Mouse (Mus musculus): ENCODE results near the gene Gm4881. TPM values are rescaled to one million over a fixed set of nuclear protein-coding genes. Genes with fewer than 3 reads are reported as not detected.

Gene Gm4881
- not detected for total RNA-seq (2023)

DNA sequence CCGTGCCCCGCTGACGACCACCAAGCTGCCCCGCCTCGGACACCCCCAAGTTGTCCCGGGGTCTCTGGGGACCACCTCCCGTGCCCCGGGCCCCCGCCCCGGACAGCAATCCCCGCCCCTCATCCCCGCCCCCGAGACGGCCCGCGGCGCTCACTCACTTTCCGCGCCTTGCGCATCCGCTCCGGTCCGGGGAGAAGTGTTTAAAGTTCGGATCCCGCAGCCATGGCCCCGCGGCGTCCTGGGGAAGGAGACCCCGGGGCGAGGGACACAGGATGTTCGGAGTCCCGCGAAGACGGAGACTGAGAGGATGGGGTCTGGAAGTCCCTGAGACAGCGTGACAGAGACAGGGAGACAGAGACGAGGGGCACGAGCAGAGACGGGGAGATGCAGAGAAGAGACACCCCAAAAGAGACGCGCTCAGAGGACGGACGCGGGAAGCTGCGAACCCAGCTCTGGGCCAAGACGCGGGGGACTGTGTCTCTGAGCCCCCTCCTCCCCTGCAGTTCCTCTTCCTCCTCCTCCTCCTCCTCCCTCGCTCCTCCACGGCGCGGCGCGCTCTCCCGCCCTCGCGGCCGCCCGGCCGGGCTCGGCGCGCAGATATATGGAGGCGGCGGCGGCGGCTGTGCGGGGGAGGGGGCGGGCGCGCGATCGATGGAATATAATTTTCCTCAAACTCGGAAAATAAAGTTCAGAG lies at the start of gene Gm4881:
Gene Gm4881 (minus strand): TSS at position 238 of the 694 bp plus-strand sequence.

DNA sequence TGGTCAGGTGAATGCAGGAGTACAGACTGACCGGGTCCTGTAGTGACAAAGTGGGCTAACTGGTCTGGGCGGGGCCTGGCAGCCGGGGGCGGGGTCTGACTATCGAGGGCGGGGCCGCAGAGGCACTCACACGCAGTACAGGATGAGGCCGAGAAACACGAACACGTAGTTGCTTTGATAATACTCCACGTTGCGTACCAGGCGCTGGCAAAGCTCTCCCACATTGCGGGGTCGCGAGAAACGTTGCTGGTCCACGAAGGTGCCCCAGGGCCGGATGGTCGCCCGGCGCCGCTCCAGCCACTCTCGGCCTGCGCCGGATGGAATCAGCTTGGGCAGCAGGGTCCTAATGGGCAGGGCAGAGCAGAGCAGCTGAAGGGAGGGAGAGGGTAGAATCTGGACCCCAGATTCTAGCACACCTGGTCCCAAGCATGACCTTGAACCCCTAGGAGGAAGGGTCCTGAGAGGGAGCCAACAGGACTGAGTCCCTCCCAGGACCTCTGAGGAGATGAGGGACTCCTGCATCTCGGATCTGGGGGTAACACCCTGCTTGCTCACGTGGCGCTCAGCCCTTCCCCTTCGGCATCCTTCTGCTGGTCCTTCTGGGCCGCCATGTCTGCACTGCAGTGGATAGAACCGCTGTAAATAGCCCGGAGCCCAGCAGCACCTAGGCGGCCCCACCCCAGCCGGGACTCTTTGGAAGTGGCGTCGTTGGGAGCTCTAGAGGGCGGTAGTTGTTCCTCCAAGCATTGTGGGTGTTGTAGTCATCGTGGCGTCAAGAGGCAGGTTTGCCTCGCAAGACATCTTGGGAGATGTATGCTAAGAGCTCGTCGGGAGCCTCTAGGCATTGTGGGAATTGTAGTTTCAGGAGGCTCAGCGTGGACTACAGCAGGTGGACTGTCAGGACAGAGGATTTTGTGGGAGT lies 27.9 kb upstream of the Gm4881 start, which contains the start of gene Rabac1:
Gene Rabac1 (minus strand): TSS at position 783 of the 922 bp plus-strand sequence.

DNA sequence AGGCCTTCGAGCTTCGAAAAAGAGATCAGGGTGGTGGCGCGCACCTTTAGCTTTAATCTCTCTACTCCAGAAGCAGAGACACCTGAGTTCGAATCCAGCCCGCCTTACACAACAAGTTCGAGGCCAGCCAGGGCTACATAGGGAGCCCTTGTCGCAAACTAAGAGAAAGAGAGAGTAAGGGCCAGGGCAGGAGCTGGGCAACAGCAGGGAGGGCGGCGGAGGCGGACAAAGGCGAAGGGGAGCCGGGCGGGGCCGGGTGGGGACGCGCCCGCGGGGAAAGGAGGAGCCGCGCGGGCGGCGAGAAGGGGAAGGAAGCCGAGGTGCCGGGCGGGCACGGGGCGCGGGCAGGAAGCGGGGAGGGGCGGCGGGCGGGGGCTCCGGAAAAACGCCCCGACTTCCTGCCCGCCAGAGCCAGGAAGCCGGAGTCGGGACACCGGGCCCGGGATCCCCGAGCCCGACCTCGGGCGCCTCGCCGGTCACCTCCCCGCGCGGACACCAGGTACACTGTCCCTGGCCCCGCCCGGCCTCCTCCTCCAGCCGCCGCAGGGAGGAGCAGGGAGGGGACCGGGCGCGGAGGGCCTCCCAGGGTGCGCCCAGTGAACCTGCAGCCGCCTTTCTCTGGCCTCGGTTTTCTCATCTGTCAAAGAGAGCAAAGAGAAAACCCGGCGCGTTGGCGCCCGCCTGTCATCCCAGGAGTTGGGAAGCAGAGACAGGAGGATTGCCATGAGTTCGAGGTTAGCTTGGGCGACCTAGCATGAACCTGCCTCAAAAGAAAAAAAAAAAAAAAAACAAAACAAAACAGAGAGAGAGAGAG lies 41.5 kb downstream of the Gm4881 start, which contains the start of gene Arhgef1:
Gene Arhgef1 (plus strand): TSS at position 283 of the 814 bp plus-strand sequence.

DNA sequence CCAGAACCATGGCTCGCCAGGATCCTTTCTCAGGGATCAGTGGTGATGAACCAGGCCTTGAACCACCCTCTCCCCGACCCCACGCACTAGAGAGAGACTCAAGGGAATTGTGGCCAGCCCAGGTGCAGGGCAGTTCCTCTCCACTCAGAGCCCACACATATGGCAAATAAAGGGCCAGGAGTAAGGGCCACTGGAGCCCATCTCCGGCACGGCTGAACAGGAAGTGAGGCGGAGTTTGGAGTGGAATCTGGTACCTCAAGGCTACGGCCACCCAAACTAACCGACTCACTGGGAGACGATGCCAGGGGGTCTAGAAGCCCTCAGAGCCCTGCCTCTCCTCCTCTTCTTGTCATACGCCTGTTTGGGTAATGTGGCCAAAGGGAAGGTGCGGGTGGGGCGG lies 47.1 kb downstream of the Gm4881 start, which contains the start of gene Cd79a:
Gene Cd79a (plus strand): TSS at position 158 of the 400 bp plus-strand sequence.

DNA sequence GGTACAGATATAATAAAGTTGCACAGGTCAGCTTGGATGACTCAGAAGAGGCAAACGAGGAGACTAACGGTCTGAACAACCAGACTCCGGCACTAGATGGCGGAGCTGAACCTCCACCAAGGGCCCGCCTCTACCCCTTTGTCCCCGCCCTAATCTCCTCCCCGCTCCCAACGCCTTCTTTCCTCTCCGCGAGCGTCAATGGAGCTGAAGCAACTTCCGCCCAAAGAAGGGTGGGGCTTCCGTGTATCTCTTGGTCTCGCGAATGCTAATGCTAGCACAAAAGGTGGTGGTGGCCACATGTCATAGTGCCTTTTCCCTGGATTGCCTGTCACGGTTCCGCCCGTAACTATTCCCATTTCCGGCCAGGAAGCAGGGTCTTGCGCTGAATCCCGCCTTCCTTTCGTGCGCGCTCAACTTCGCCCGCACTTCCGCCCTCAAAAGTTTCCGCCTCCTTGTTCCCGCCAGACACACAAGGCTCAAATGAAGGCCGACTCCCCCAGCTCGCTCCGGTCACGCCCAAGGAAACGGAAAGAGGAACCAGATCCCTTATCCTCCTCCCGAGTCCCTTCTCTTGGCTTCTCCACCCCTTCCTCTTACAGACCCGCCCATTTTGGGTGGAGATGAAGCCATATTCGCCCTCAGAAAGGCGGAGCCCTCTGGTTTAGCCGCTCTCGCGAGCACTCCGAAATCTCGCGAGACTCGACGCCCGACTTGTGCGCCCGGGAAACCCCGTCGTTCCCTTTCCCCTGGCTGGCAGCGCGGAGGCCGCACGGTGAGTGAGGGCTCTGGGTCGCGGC lies 60.2 kb downstream of the Gm4881 start, which contains the start of gene Rps19:
Gene Rps19 (plus strand): TSS at position 476 of the 797 bp plus-strand sequence.

Other genes starting within 250 kb of the Gm4881 start
- gene BC049730, start 235.3 kb downstream of the Gm4881 start, total RNA-seq (2023) = not detected
- not detected for gene Gm4763, start 217.6 kb downstream of the Gm4881 start, total RNA-seq (2023)
- under 1 TPM; 0.33 to 0.38 TPM for gene Cd177, start 184.2 kb downstream of the Gm4881 start, total RNA-seq (2023)
- not detected for gene Ceacam10, start 167.3 kb downstream of the Gm4881 start, total RNA-seq (2023)
- 1 to 10 TPM in 1 of 2 experiments, not detected in 1; 2.2 TPM for gene Gm9844, start 82.3 kb downstream of the Gm4881 start, total RNA-seq (2023)
- gene Lypd4, start 74.6 kb downstream of the Gm4881 start, total RNA-seq (2023) = not detected
- gene Dmrtc2, start 74.4 kb downstream of the Gm4881 start, total RNA-seq (2023) = not detected
- 1,000 to 10,000 TPM; 3,039 to 3,325 TPM for gene Rps19, start 60.1 kb downstream of the Gm4881 start, total RNA-seq (2023)
- 1 to 10 TPM; 3.5 to 5.8 TPM for gene Cd79a, start 47.1 kb downstream of the Gm4881 start, total RNA-seq (2023)
- 1,000 to 10,000 TPM; 1,621 to 1,684 TPM for gene Arhgef1, start 41.6 kb downstream of the Gm4881 start, total RNA-seq (2023)
- gene Rabac1, start 28.3 kb upstream of the Gm4881 start, total RNA-seq (2023) = 100 to 1,000 TPM; 301 to 308 TPM
- gene Atp1a3, start 61.5 kb upstream of the Gm4881 start, total RNA-seq (2023) = 10 to 100 TPM in 1 of 2 experiments, 1 to 10 TPM in 1; 8.9 to 10.2 TPM
- 1 to 10 TPM; 6.6 to 8.5 TPM for gene Grik5, start 127.9 kb upstream of the Gm4881 start, total RNA-seq (2023)
- gene Zfp574, start 128.1 kb upstream of the Gm4881 start, total RNA-seq (2023) = 10 to 100 TPM; 23.1 to 24.2 TPM
- gene Pou2f2, start 235.2 kb upstream of the Gm4881 start, total RNA-seq (2023) = 10 to 100 TPM; 21.2 to 24.0 TPM

All from T-cell, adult 66 days (primary cell).